Mouse (Mus musculus) cortical plate, adult 2 months (tissue): ENCODE data around the gene Gnaq.

ENCODE experiments used
- CTCF ChIP-seq: fragments of 200-500 bp; IDR thresholded peaks from 2 replicates; pipeline ENCODE4 v1.5.1; 2011; ENCODE audit warnings: mild to moderate bottlenecking, control low read depth, low read length; ENCODE audit not compliant: insufficient read depth; ENCODE audit errors: extremely low read depth
- POLR2A ChIP-seq: fragments of 200-500 bp; IDR thresholded peaks from 2 replicates; pipeline ENCODE4 v1.6.1; 2011; ENCODE audit warnings: mild to moderate bottlenecking, low read length, control low read depth; ENCODE audit not compliant: insufficient read depth; ENCODE audit errors: extremely low read depth

DNA sequence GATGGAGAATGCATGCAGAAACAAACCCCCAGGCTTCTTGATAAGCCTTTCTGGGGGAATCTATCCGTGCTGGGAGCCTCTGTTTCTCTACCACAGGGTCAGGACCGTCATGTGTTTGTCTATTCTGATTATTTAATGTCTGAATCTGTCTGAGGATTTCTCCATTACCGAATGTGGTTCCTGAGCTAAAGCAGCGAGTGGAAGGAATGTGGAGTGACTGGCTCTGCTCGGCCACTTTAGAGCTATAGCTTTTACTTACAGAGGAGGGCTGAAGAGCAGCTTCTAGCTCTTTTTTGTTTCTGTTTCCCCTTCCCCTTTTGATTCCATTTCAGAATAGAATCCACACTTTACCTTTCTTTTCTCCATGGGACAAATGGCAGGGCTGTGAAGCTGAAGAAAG is 43.8 kb downstream of the Gnaq start:
- TF ChIP-seq POLR2A (no peak), CTCF (no peak)
